Mouse (Mus musculus) liver, postnatal 0 days (tissue): ENCODE data around the gene Gm20388.

Experiments used
- CTCF ChIP-seq: sonication (generic); IDR thresholded peaks from 2 replicates; pipeline ENCODE4 v1.5.1; 2016; ENCODE audit warnings: antibody characterized with exemption, low read depth
- EP300 ChIP-seq: IDR thresholded peaks from 2 replicates; pipeline ENCODE4 v1.6.1; 2016; ENCODE audit warnings: antibody characterized with exemption, low read depth, mild to moderate bottlenecking

DNA sequence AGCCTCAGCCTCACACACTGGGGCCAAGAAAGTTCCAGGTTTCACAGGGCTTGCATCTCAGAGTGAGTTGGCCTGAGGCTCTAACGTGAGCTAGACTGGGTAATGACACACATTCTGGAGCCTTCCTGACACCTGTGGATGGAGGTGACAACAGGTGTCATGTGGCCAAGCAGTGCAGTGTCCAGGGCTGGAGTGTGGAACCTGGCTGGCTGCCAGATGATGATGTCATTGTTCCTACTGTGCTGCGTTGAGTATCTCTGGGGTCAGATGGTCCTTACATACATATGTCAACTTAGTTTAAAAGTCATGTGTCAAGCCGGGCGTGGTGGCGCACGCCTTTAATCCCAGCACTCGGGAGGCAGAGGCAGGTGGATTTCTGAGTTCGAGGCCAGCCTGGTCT lies 368.8 kb downstream of the Gm20388 start:
- TF ChIP-seq CTCF = no peak
- TF ChIP-seq EP300 = no peak
